8 mouse cellular contexts compared by ENCODE assay signal in genomic region chr6:70768769-70769168, GRCm38 (mm10). TPM values are rescaled to one million over a fixed set of nuclear protein-coding genes. Genes with fewer than 3 reads are reported as not detected.
A peak's percentile ranks its signal among the peaks of the same experiment; 100 is the strongest.
DNase-seq lines count a peak whose midpoint lies in the region; ATAC-seq lines count a peak whose summit lies in the region.

No protein-coding gene starts in this region.

- H3K27me3 ChIP-seq in kidney, embryonic 16.5 days (ENCODE audit: insufficient read depth, low read length), result no peaks in the 10 kb centered on the region
- H3K27me3 ChIP-seq in liver, embryonic 11.5 days (replicated peaks; ENCODE audit: control insufficient read depth, insufficient read depth, low read length), result no peaks in the 10 kb centered on the region
- H3K27me3 ChIP-seq in splenic B cell, adult 2 months (ENCODE audit: control insufficient read depth, insufficient read depth, low read length, poor library complexity, severe bottlenecking), result no peaks in the 10 kb centered on the region

- no peaks in the 10 kb centered on the region for H3K4me1 ChIP-seq in kidney, embryonic 16.5 days (ENCODE audit: insufficient read depth, low read length)
- no peaks in the 10 kb centered on the region for H3K4me1 ChIP-seq in liver, embryonic 11.5 days (replicated peaks; ENCODE audit: control insufficient read depth, insufficient read depth, low read length)

- no peak overlapping the region for H3K9ac ChIP-seq in kidney, embryonic 16.5 days (replicated peaks; ENCODE audit: low read length)
- H3K9ac ChIP-seq in liver, embryonic 11.5 days (ENCODE audit: low read depth, low read length), result no peak overlapping the region

- DNase-seq in 3T3-L1 (ENCODE audit: low read depth, low spot score), result peak; percentile 90
- peak; percentile 60 for DNase-seq in adrenal gland, adult 2 months
- DNase-seq in embryo, embryonic 11 days, result peak; percentile 80
- peak; percentile 64 for DNase-seq in liver, embryonic 11.5 days (ENCODE audit: low spot score)
- DNase-seq in natural killer cell, adult 2 months (ENCODE audit: low spot score in 2 of 2), result peak; percentile 38 to 77
- DNase-seq in splenic B cell, adult 2 months (ENCODE audit: low read depth, low spot score), result peak; percentile 92

- no peaks in the 10 kb centered on the region for H3K9me3 ChIP-seq in kidney, embryonic 16.5 days (ENCODE audit: low read length)
- H3K9me3 ChIP-seq in liver, embryonic 11.5 days (ENCODE audit: control insufficient read depth, low read length), result no peaks in the 10 kb centered on the region

- peak; percentile 94 for ATAC-seq in granulocyte monocyte progenitor cell, adult 5-6 weeks (replicated peaks; ENCODE audit: poor library complexity, severe bottlenecking)
- ATAC-seq in kidney, embryonic 16.5 days (ENCODE audit: low FRiP score, low TSS enrichment), result peak; percentile 86; the same call in 1 of the 2 replicates
- ATAC-seq in liver, embryonic 11.5 days (replicated peaks; ENCODE audit: low FRiP score), result peak; percentile 66

- WGBS in kidney, embryonic 16.5 days, result 40% methylated on average over 6 of the region's 6 CpGs
- 43% methylated on average over 6 of the region's 6 CpGs for WGBS in liver, embryonic 11.5 days

- no peak overlapping the region for H3K27ac ChIP-seq in kidney, embryonic 16.5 days (ENCODE audit: low read length)
- no peak overlapping the region for H3K27ac ChIP-seq in liver, embryonic 11.5 days (ENCODE audit: low read depth, low read length)

- no peak overlapping the region for H3K4me2 ChIP-seq in kidney, embryonic 16.5 days (replicated peaks; ENCODE audit: low read depth, low read length)
- no peak overlapping the region for H3K4me2 ChIP-seq in liver, embryonic 11.5 days

- peaks cover 41% of the 10 kb centered on the region for H3K36me3 ChIP-seq in kidney, embryonic 16.5 days (ENCODE audit: insufficient read depth, low read length)
- peaks cover 22% of the 10 kb centered on the region; the same call in 1 of the 2 replicates for H3K36me3 ChIP-seq in liver, embryonic 11.5 days (ENCODE audit: control insufficient read depth, insufficient read depth, low read length)
- H3K36me3 ChIP-seq in splenic B cell, adult 2 months (ENCODE audit: control insufficient read depth, insufficient read depth, low read length, poor library complexity, severe bottlenecking), result peaks cover 6% of the 10 kb centered on the region

- no peak overlapping the region for H3K4me3 ChIP-seq in kidney, embryonic 16.5 days (ENCODE audit: low read length)
- H3K4me3 ChIP-seq in liver, embryonic 11.5 days (ENCODE audit: low read depth, low read length), result no peak overlapping the region

RNA-seq across cellular contexts. Expression of gene Rpia, which starts 23.3 kb away (rescaled TPM):
- total RNA-seq in adrenal gland, adult 2 months (2021), result 10 to 100 TPM; 15.6 to 16.8 TPM
- 6.2 and 6.9 TPM in 2 replicates for polyA plus RNA-seq in adrenal gland, adult 2 months (2012; rRNA removed)
- total RNA-seq in granulocyte monocyte progenitor cell, adult 5-6 weeks (2014; fragmentation: Nextera tagmentation), result 67.7 and 90.5 TPM in 2 replicates
- 181 and 207 TPM in 2 replicates for total RNA-seq in granulocyte monocyte progenitor cell, adult 5-6 weeks (2017)
- 2.3 and 3.0 TPM in 2 replicates for polyA plus RNA-seq in kidney, embryonic 16.5 days (2015; fragmentation: Nextera tagmentation; extraction: Ambion mirVana)
- 6.5 and 8.6 TPM in 2 replicates for polyA plus RNA-seq in liver, embryonic 11.5 days (2014; fragmentation: Nextera tagmentation; extraction: Ambion mirVana)
